Mouse (Mus musculus): ENCODE measurements at regions not wholly inside any gene's neighbourhood (a gene's known extent, or its start where the extent isn't known, plus 50 kb on each side); places are given as distances from the start of the nearest gene placed in this dataset.

GRCm38 (mm10) chr14:86242836-86243235, 898.2 kb downstream of the Diaph3 start:
- TF ChIP-seq CTCF (IDR thresholded peaks at IDR 0.05) = no peak
- TF ChIP-seq EP300 (IDR thresholded peaks at IDR 0.05; ENCODE audit: insufficient read depth, low read depth, low read length) = no peak

Measured in heart, adult 2 months (tissue).